Mouse (Mus musculus): Measurements from ENCODE around the gene Eif2b1.
A peak's percentile ranks its signal among the peaks of the same experiment; 100 is the strongest.
"Not testable (repeated sequence)": the region's sequence is repeated elsewhere in the genome, so short reads cannot be mapped to it uniquely, and the experiment has no call there.

Eif2b1 gene

GRCm38 (mm10) chr5:124578633-124579317 is at the start of gene Eif2b1, which contains the start of gene Gtf2h3:
TSS of gene Eif2b1 (minus strand) at chr5:124579131.
TSS of gene Gtf2h3 (plus strand) at chr5:124579140.
- DNase-seq (ENCODE audit: low read depth, low spot score), result peak; percentile 88

- no peak for DNase-seq (ENCODE audit: low read depth, low spot score)
Observed at GRCm38 (mm10) chr5:124624291-124624690, 45.4 kb upstream of the Eif2b1 start.

GRCm38 (mm10) chr5:124622890-124623289 is 44.0 kb upstream of the Eif2b1 start:
- no peak for DNase-seq (ENCODE audit: low read depth, low spot score)

- peak; percentile 20 for DNase-seq (ENCODE audit: low read depth, low spot score)
Observed at GRCm38 (mm10) chr5:124621362-124621761, 42.4 kb upstream of the Eif2b1 start.

- DNase-seq (ENCODE audit: low read depth, low spot score), result no peak
Observed at GRCm38 (mm10) chr5:124618711-124619110, 39.8 kb upstream of the Eif2b1 start.

- DNase-seq (ENCODE audit: low read depth, low spot score), result no peak
Observed at GRCm38 (mm10) chr5:124614709-124615108, 35.8 kb upstream of the Eif2b1 start.

GRCm38 (mm10) chr5:124610965-124611364 is 32.0 kb upstream of the Eif2b1 start:
- DNase-seq (ENCODE audit: low read depth, low spot score), result no peak

- no peak for DNase-seq (ENCODE audit: low read depth, low spot score)
Observed at GRCm38 (mm10) chr5:124605041-124605622, 26.2 kb upstream of the Eif2b1 start.

GRCm38 (mm10) chr5:124604296-124604695 is 25.4 kb upstream of the Eif2b1 start:
- DNase-seq (ENCODE audit: low read depth, low spot score), result no peak

GRCm38 (mm10) chr5:124602349-124602748 is 23.4 kb upstream of the Eif2b1 start:
- no peak for DNase-seq (ENCODE audit: low read depth, low spot score)

GRCm38 (mm10) chr5:124599726-124600125 is 20.8 kb upstream of the Eif2b1 start:
- DNase-seq (ENCODE audit: low read depth, low spot score), result not testable (repeated sequence)

GRCm38 (mm10) chr5:124598224-124599174 is 19.6 kb upstream of the Eif2b1 start:
- DNase-seq (ENCODE audit: low read depth, low spot score), result peak; percentile 91

GRCm38 (mm10) chr5:124592768-124593167 is 13.8 kb upstream of the Eif2b1 start:
- DNase-seq (ENCODE audit: low read depth, low spot score), result no peak

- DNase-seq (ENCODE audit: low read depth, low spot score), result no peak
Observed at GRCm38 (mm10) chr5:124582515-124582914, 3.6 kb upstream of the Eif2b1 start.

GRCm38 (mm10) chr5:124575467-124575866 is 3.5 kb downstream of the Eif2b1 start:
- DNase-seq (ENCODE audit: low read depth, low spot score), result no peak

- no peak for DNase-seq (ENCODE audit: low read depth, low spot score)
Observed at GRCm38 (mm10) chr5:124571068-124571467, 7.9 kb downstream of the Eif2b1 start.

- DNase-seq (ENCODE audit: low read depth, low spot score), result no peak
Observed at GRCm38 (mm10) chr5:124555145-124555544, 23.8 kb downstream of the Eif2b1 start.

- DNase-seq (ENCODE audit: low read depth, low spot score), result no peak
Observed at GRCm38 (mm10) chr5:124553607-124554006, 25.3 kb downstream of the Eif2b1 start.

- DNase-seq (ENCODE audit: low read depth, low spot score), result peak; percentile 76
Observed at GRCm38 (mm10) chr5:124552558-124553307, 26.2 kb downstream of the Eif2b1 start, which contains the start of gene Ddx55. TSS of gene Ddx55 (plus strand) at chr5:124552864.

GRCm38 (mm10) chr5:124552094-124552472 is 26.8 kb downstream of the Eif2b1 start:
- DNase-seq (ENCODE audit: low read depth, low spot score), result no peak

- not testable (repeated sequence) for DNase-seq (ENCODE audit: low read depth, low spot score)
Observed at GRCm38 (mm10) chr5:124551349-124552093, 27.4 kb downstream of the Eif2b1 start.
